Mouse (Mus musculus): ENCODE data around the gene Akr1d1. TPM values are rescaled to one million over a fixed set of nuclear protein-coding genes. Genes with fewer than 3 reads are reported as not detected.

Akr1d1 gene
- polyA plus RNA-seq, 1 experiment from 2014 or later: 1.4 TPM

- DNase-seq (ENCODE audit: low spot score): no peak
- H3K4me2 ChIP-seq (replicated peaks; ENCODE audit: low read depth): no peak overlapping the region
- no peaks in the 10 kb centered on the region for H3K4me1 ChIP-seq (replicated peaks; ENCODE audit: control insufficient read depth, insufficient read depth)
- no peaks in the 10 kb centered on the region for H3K9me3 ChIP-seq (ENCODE audit: control insufficient read depth, low read length)
- no peak overlapping the region for H3K4me3 ChIP-seq (ENCODE audit: low read depth, low read length)
- peak; percentile 49; the same call in 1 of the 2 replicates for ATAC-seq (ENCODE audit: low FRiP score, low TSS enrichment)
- H3K27ac ChIP-seq (replicated peaks): peak overlapping the region; percentile 81
- no peak overlapping the region for H3K9ac ChIP-seq (ENCODE audit: low read length)
- H3K36me3 ChIP-seq (ENCODE audit: control insufficient read depth, insufficient read depth, low read length): no peaks in the 10 kb centered on the region
- 37% methylated on average over 9 of the region's 9 CpGs for WGBS
- TF ChIP-seq CTCF (IDR thresholded peaks at IDR 0.05; ENCODE audit: low read depth) (no peak), EP300 (optimal IDR thresholded peaks at IDR 0.05) (no peak)
- no peaks in the 10 kb centered on the region for H3K27me3 ChIP-seq (ENCODE audit: control insufficient read depth, insufficient read depth, low read length)
Observed at GRCm38 (mm10) chr6:37602857-37603765, 73.1 kb downstream of the Akr1d1 start.

- no peaks in the 10 kb centered on the region for H3K9me3 ChIP-seq (ENCODE audit: control insufficient read depth, low read length)
- no peak for TF ChIP-seq CTCF (IDR thresholded peaks at IDR 0.05; ENCODE audit: low read depth)
- TF ChIP-seq EP300 (optimal IDR thresholded peaks at IDR 0.05): no peak
- no peak overlapping the region for H3K9ac ChIP-seq (ENCODE audit: low read length)
- no peak for DNase-seq (ENCODE audit: low spot score)
- H3K4me1 ChIP-seq (replicated peaks; ENCODE audit: control insufficient read depth, insufficient read depth): no peaks in the 10 kb centered on the region
- no peak overlapping the region for H3K27ac ChIP-seq (replicated peaks)
- WGBS: 79% methylated on average over 4 of the region's 4 CpGs
- ATAC-seq (ENCODE audit: low FRiP score, low TSS enrichment): no peak
- H3K4me2 ChIP-seq (replicated peaks; ENCODE audit: low read depth): no peak overlapping the region
- H3K36me3 ChIP-seq (ENCODE audit: control insufficient read depth, insufficient read depth, low read length): no peaks in the 10 kb centered on the region
- H3K27me3 ChIP-seq (ENCODE audit: control insufficient read depth, insufficient read depth, low read length): no peaks in the 10 kb centered on the region
- no peak overlapping the region for H3K4me3 ChIP-seq (ENCODE audit: low read depth, low read length)
Observed at GRCm38 (mm10) chr6:37604178-37604883, 74.4 kb downstream of the Akr1d1 start.

- H3K36me3 ChIP-seq (ENCODE audit: control insufficient read depth, insufficient read depth, low read length): no peaks in the 10 kb centered on the region
- H3K27me3 ChIP-seq (ENCODE audit: control insufficient read depth, insufficient read depth, low read length): no peaks in the 10 kb centered on the region
- no peak for ATAC-seq (ENCODE audit: low FRiP score, low TSS enrichment)
- no peaks in the 10 kb centered on the region for H3K4me1 ChIP-seq (replicated peaks; ENCODE audit: control insufficient read depth, insufficient read depth)
- TF ChIP-seq EP300 (optimal IDR thresholded peaks at IDR 0.05) (no peak), CTCF (IDR thresholded peaks at IDR 0.05; ENCODE audit: low read depth) (no peak)
- no peak overlapping the region for H3K27ac ChIP-seq (replicated peaks)
- no peak overlapping the region for H3K4me3 ChIP-seq (ENCODE audit: low read depth, low read length)
- no peaks in the 10 kb centered on the region for H3K9me3 ChIP-seq (ENCODE audit: control insufficient read depth, low read length)
- H3K4me2 ChIP-seq (replicated peaks; ENCODE audit: low read depth): no peak overlapping the region
- H3K9ac ChIP-seq (ENCODE audit: low read length): no peak overlapping the region
- no peak for DNase-seq (ENCODE audit: low spot score)
- WGBS: 70% methylated on average over 5 of the region's 5 CpGs
Observed at GRCm38 (mm10) chr6:37604884-37605269, 74.9 kb downstream of the Akr1d1 start.

DNA sequence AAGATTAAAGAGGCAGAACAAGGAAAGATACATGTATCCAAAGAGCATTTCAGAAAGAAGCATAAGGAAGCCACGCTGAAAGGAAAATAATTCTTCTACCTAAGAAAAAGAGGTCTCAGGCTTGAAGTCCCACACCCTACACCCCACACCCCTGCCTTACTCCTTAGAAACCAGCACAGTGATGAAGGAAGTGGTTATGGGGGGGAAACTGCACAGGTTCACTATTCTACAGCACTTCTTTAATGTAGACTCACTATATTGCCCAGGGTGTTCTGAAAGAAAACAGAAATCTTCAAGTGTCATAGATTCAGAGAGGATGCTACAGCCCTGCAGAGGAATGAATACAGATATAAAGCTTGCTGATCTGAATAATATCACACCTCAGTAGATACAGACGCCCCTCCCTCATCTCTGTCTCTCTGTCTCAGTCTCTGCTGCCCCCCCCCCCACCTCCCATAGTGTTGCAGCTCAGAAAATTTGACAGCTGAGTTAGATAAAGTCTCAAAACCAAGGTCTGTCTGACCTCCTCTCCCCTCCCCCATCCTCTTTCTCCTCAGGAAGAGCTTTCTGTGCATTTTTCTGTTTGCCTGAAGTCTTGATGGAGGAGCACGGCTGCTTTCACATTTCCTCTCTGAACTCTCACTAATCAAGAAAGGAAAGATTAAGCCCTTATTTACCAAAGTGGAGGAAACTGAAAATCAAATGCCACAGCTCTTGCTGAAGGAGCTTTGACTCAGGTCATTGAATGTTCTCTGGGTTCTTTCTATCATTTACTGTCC lies 77.7 kb downstream of the Akr1d1 start:
- Histone ChIP-seq H3K4me2 (replicated peaks; ENCODE audit: low read depth) (no peak overlapping the region), H3K9ac (ENCODE audit: low read length) (no peak overlapping the region), H3K36me3 (ENCODE audit: control insufficient read depth, insufficient read depth, low read length) (no peaks in the 10 kb centered on the region), H3K4me1 (replicated peaks; ENCODE audit: control insufficient read depth, insufficient read depth) (no peaks in the 10 kb centered on the region), H3K9me3 (ENCODE audit: control insufficient read depth, low read length) (no peaks in the 10 kb centered on the region), H3K27ac (replicated peaks) (no peak overlapping the region), H3K27me3 (ENCODE audit: control insufficient read depth, insufficient read depth, low read length) (no peaks in the 10 kb centered on the region), H3K4me3 (ENCODE audit: low read depth, low read length) (no peak overlapping the region)
- DNase-seq (ENCODE audit: low spot score): no peak
- no peak for TF ChIP-seq EP300 (optimal IDR thresholded peaks at IDR 0.05)
- TF ChIP-seq CTCF (IDR thresholded peaks at IDR 0.05; ENCODE audit: low read depth): no peak
- 45% methylated on average over 3 of the region's 3 CpGs for WGBS
- no peak for ATAC-seq (ENCODE audit: low FRiP score, low TSS enrichment)

GRCm38 (mm10) chr6:37612603-37613284 lies 82.8 kb downstream of the Akr1d1 start:
- TF ChIP-seq EP300 (optimal IDR thresholded peaks at IDR 0.05): no peak
- no peak for TF ChIP-seq CTCF (IDR thresholded peaks at IDR 0.05; ENCODE audit: low read depth)
- ATAC-seq (ENCODE audit: low FRiP score, low TSS enrichment): peak; percentile 73
- H3K4me2 ChIP-seq (replicated peaks; ENCODE audit: low read depth): no peak overlapping the region
- 55% methylated on average over 6 of the region's 6 CpGs for WGBS
- 0 out of 2 replicates have a peak overlapping the region, but pooled peaks have one; percentile 30 for H3K27ac ChIP-seq (replicated peaks)
- DNase-seq (ENCODE audit: low spot score): peak; percentile 46
- H3K4me3 ChIP-seq (ENCODE audit: low read depth, low read length): no peak overlapping the region
- no peaks in the 10 kb centered on the region for H3K27me3 ChIP-seq (ENCODE audit: control insufficient read depth, insufficient read depth, low read length)
- H3K4me1 ChIP-seq (replicated peaks; ENCODE audit: control insufficient read depth, insufficient read depth): no peaks in the 10 kb centered on the region
- no peaks in the 10 kb centered on the region for H3K9me3 ChIP-seq (ENCODE audit: control insufficient read depth, low read length)
- no peaks in the 10 kb centered on the region for H3K36me3 ChIP-seq (ENCODE audit: control insufficient read depth, insufficient read depth, low read length)
- no peak overlapping the region for H3K9ac ChIP-seq (ENCODE audit: low read length)
